Mouse (Mus musculus) midbrain, postnatal 0 days (tissue): ENCODE data around the gene Bpifb6. TPM values are rescaled to one million over a fixed set of nuclear protein-coding genes. Genes with fewer than 3 reads are reported as not detected.

Source experiments
- ATAC-seq: fragments of 200-750 bp; cut with Nextera tagmentation; 2 replicates; pipeline ENCODE4 v1.8.0; 2017; ENCODE audit warnings: moderate number of reproducible peaks, mild to moderate bottlenecking, moderate TSS enrichment, moderate library complexity; ENCODE audit not compliant: low FRiP score
- DNase-seq: peaks from one replicate; pipeline ENCODE4 v3.0.0-alpha.2; 2015; ENCODE audit warnings: low spot score
- H3K27ac ChIP-seq: fragments of 300-500 bp; sonication (generic); 2 replicates; pipeline ENCODE4 v1.5.1; 2014; ENCODE audit warnings: low read depth, mild to moderate bottlenecking, low read length, mixed read lengths
- H3K27me3 ChIP-seq: fragments of 300-500 bp; sonication (generic); 2 replicates; pipeline ENCODE4 v1.6.1; 2014; ENCODE audit warnings: low read length, control low read depth, mixed read lengths; ENCODE audit not compliant: insufficient read depth
- H3K36me3 ChIP-seq: fragments of 300-500 bp; sonication (generic); 2 replicates; pipeline ENCODE4 v1.6.1; 2014; ENCODE audit warnings: low read length, control low read depth, mixed read lengths; ENCODE audit not compliant: insufficient read depth
- H3K4me1 ChIP-seq: fragments of 300-500 bp; sonication (generic); 2 replicates; pipeline ENCODE4 v1.6.1; 2014; ENCODE audit warnings: mild to moderate bottlenecking, control low read depth, antibody characterized with exemption, low read length, mixed read lengths; ENCODE audit not compliant: insufficient read depth
- H3K4me2 ChIP-seq: fragments of 300-500 bp; sonication (generic); 2 replicates; pipeline ENCODE4 v1.6.1; 2014; ENCODE audit warnings: low read depth, mild to moderate bottlenecking, low read length, mixed read lengths; ENCODE audit not compliant: poor library complexity, severe bottlenecking
- H3K4me3 ChIP-seq: fragments of 300-500 bp; sonication (generic); 2 replicates; pipeline ENCODE4 v1.5.1; 2014; ENCODE audit warnings: low read depth, mild to moderate bottlenecking, low read length, moderate library complexity
- H3K9ac ChIP-seq: fragments of 300-500 bp; sonication (generic); replicated peaks from 2 replicates; pipeline ENCODE4 v1.6.1; 2014; ENCODE audit warnings: mild to moderate bottlenecking, low read length, moderate library complexity, mixed read lengths; ENCODE audit not compliant: poor library complexity, severe bottlenecking
- H3K9me3 ChIP-seq: fragments of 300-500 bp; sonication (generic); 2 replicates; pipeline ENCODE4 v1.6.1; 2016; ENCODE audit warnings: low read length, control low read depth
- CTCF ChIP-seq: IDR thresholded peaks from 2 replicates; pipeline ENCODE4 v1.5.1; 2016; ENCODE audit warnings: antibody characterized with exemption, mild to moderate bottlenecking
- WGBS: fragments of 180-500 bp; shearing (Covaris S2); extraction: QIAGEN DNeasy Blood & Tissue Kit; methylation state at CpG from one replicate; pipeline ENCODE4 v1.1.7; 2014; 5-methylcytosine and 5-hydroxymethylcytosine counted together
- polyA plus RNA-seq: library from polyadenylated mRNA; unstranded; fragments of >200 nt; fragmentation: Nextera tagmentation; extraction: Ambion mirVana; gene quantifications from 2 replicates; pipeline ENCODE4 v1.2.1, GENCODE M21; 2015
- total RNA-seq: library from RNA; depleted of rRNA; stranded (reverse); fragments of >200 nt; gene quantifications from 2 replicates; pipeline ENCODE4 v1.2.3, GENCODE M21; 2014; rRNA removed

Gene Bpifb6
- total and polyA plus RNA-seq, 2 experiments from 2014 or later = 0.38 TPM; not detected in 1

DNA sequence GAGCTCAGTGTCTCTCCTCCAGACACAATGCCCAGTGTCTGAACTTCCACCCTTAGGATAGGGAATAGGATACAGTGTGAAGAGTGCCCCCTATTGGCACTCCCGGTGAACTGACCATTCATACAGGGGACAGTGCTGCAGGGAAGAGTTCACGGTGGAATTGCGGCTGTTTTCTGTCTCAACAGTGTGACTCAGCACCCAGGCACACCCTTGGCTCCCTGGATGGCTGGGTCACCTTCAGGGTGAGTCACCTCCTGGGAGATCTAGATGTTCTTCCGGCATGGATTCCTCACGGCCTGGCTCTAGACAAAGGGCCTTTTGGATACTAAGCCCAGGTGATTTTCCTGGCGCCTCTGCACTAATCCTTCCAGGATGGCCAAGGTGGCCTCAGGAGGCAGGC lies 35.2 kb downstream of the Bpifb6 start:
- Histone ChIP-seq H3K4me1 (peaks cover 5% of the 10 kb centered on the region), H3K4me3 (no peak overlapping the region), H3K4me2 (no peak overlapping the region), H3K27ac (no peak overlapping the region), H3K27me3 (no peaks in the 10 kb centered on the region), H3K9me3 (no peaks in the 10 kb centered on the region), H3K36me3 (no peaks in the 10 kb centered on the region), H3K9ac (no peak overlapping the region)
- no peak for TF ChIP-seq CTCF
- DNase-seq = no peak
- ATAC-seq = no peak
- 91% methylated on average over 6 of the region's 6 CpGs for WGBS

DNA sequence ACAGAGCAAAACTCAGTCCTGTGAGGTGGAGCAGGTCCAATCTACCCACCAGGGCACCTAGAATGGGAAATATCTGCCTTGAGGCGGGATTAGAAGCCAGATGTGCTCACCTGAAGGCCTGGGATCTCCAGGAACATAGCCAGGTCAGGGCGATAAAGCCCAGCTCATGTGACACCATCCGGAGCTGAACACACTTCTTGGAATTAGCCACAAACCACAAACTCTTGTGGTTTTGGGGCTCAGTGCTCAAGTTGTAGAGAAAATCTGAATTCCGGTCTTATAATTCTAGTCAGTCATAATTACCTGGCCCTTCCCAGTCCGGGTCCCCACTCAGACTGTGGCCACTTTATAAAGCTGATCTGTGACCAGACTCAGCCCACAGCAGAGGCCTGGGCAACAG lies 37.7 kb downstream of the Bpifb6 start, which contains the start of gene Bpifb4:
TSS of gene Bpifb4 (plus strand) at position 370 of the 400 bp plus-strand sequence.
- no peak within 1 kb of the TSS for H3K4me2 ChIP-seq
- no peaks in the 10 kb centered on the region for H3K9me3 ChIP-seq
- 84% methylated on average over 5 of the region's 5 CpGs for WGBS
- H3K4me1 ChIP-seq = no peaks in the 10 kb centered on the region
- H3K36me3 ChIP-seq = no peaks in the 10 kb centered on the region
- no peak within 1 kb of the TSS for H3K27ac ChIP-seq
- H3K4me3 ChIP-seq = no peak within 1 kb of the TSS
- no peak within 1 kb of the TSS for H3K9ac ChIP-seq
- TF ChIP-seq CTCF = no peak
- no peaks in the 10 kb centered on the region for H3K27me3 ChIP-seq
- ATAC-seq = no peak
- no peak for DNase-seq

DNA sequence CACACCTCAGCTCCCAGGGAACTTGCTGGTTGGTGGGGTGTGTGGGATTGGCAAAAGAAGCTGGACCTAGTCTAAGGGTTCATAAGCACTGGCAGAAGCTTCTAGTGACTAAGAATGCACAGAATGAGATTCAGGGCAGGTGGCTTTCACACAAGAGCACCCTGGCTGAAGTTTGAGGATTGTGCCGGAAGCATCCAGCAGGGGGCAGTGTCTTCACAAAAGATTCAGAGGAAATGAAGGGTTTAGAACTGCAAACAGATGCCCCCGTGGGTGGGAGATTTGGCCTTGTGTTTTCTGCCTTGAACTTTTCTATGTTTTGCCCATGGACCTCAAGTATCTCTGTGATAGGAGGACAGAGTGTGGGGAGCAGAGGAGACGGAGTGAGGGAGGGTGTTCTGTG lies 43.3 kb downstream of the Bpifb6 start:
- H3K36me3 ChIP-seq = no peaks in the 10 kb centered on the region
- ATAC-seq (no peak), DNase-seq (peak; percentile 56)
- H3K9me3 ChIP-seq = no peaks in the 10 kb centered on the region
- no peaks in the 10 kb centered on the region for H3K4me1 ChIP-seq
- no peak overlapping the region for H3K27ac ChIP-seq
- no peaks in the 10 kb centered on the region for H3K27me3 ChIP-seq
- peak; percentile 74 for TF ChIP-seq CTCF
- H3K4me3 ChIP-seq = no peak overlapping the region
- WGBS = 41% methylated on average over 3 of the region's 3 CpGs
- no peak overlapping the region for H3K9ac ChIP-seq
- H3K4me2 ChIP-seq = no peak overlapping the region

DNA sequence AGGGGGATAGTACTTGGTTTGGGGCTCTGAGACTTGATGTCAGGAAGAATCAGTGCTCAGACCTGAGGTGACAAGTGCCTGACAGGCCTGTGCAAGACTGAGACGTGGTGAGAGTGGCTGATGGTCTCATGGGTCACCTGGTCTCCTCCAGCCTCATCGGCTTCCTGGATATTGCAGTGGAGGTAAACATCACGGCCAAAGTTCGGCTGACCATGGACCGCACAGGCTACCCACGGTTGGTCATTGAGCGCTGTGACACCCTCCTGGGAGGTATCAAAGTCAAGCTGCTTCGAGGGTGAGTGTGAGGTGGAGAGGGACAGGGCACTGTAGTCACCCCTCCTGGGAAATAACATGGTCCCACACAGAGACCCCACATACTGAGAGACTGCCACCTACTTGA lies 44.4 kb downstream of the Bpifb6 start:
- ATAC-seq = no peak
- WGBS = 87% methylated on average over 8 of the region's 8 CpGs
- no peak for TF ChIP-seq CTCF

DNA sequence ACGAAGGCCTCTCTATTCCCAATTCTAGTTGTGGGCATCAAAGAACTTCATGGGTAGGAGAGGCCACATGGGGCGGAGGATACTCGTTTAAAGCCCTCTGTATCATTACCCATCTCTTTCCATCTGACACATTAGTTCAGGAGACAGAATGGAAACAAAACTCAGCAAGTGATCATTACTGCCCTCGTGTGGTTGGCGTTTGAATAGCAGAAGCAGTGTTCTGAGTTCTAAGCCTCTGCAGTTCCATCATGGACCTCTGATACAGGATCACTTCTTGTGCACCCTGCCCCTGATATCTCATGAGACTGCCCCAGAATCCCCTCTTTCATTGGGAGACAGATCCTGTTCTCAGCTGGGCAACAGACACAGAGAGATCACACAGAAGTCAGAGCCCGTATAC lies 52.7 kb downstream of the Bpifb6 start:
- ATAC-seq (no peak), DNase-seq (peak; percentile 81)
- no peaks in the 10 kb centered on the region for H3K27me3 ChIP-seq
- H3K4me2 ChIP-seq = no peak overlapping the region
- no peak overlapping the region for H3K27ac ChIP-seq
- H3K4me3 ChIP-seq = no peak overlapping the region
- H3K4me1 ChIP-seq = no peaks in the 10 kb centered on the region
- no peaks in the 10 kb centered on the region for H3K9me3 ChIP-seq
- no peak overlapping the region for H3K9ac ChIP-seq
- 30% methylated on average over 6 of the region's 6 CpGs for WGBS
- H3K36me3 ChIP-seq = no peaks in the 10 kb centered on the region
- TF ChIP-seq CTCF = peak; percentile 86

More for the DNA sequence above, 44.4 kb downstream of the Bpifb6 start:
- Histone ChIP-seq H3K9ac (no peak overlapping the region), H3K27ac (no peak overlapping the region), H3K4me1 (no peaks in the 10 kb centered on the region), H3K9me3 (no peaks in the 10 kb centered on the region), H3K4me3 (no peak overlapping the region), H3K27me3 (no peaks in the 10 kb centered on the region), H3K4me2 (no peak overlapping the region), H3K36me3 (no peaks in the 10 kb centered on the region)
- no peak for DNase-seq

DNA sequence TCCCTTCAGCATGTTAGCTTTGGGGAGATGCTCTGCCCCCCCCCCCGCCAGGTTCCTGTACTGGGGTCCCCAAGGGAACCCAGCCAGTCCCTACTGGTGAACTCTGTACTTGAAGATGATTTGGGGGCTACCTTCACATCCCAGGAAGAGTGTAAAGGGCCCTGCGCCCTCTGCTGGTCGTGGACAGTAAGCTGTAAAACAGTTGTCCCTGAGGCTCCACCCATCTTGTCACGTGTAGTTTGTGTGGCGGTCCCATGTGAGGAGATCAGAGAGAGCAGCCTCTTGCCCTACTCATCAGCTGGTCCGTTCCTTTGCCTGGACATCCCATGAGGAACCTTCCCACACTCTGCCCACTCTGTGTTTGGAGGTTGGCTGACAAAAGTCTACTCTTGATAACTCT lies 53.6 kb downstream of the Bpifb6 start:
- WGBS = 10% methylated on average over 6 of the region's 6 CpGs
- ATAC-seq (peak; percentile 50; the same call in 1 of the 2 replicates), DNase-seq (peak; percentile 66)
- H3K4me1 ChIP-seq = no peaks in the 10 kb centered on the region
- H3K27me3 ChIP-seq = no peaks in the 10 kb centered on the region
- H3K36me3 ChIP-seq = no peaks in the 10 kb centered on the region
- no peak overlapping the region for H3K9ac ChIP-seq
- peak; percentile 79 for TF ChIP-seq CTCF
- H3K27ac ChIP-seq = no peak overlapping the region
- H3K4me3 ChIP-seq = no peak overlapping the region
- peak overlapping the region; percentile 26 for H3K4me2 ChIP-seq
- H3K9me3 ChIP-seq = no peaks in the 10 kb centered on the region

Other genes starting within 250 kb of the Bpifb6 start
- gene Dnmt3c, start 203.7 kb upstream of the Bpifb6 start, total RNA-seq = not detected in 2 replicates
- not detected in 2 replicates for gene Dnmt3c, start 203.7 kb upstream of the Bpifb6 start, polyA plus RNA-seq
- 91.8 and 112 TPM in 2 replicates for gene Mapre1, start 159.1 kb upstream of the Bpifb6 start, total RNA-seq
- 346 and 372 TPM in 2 replicates for gene Mapre1, start 159.1 kb upstream of the Bpifb6 start, polyA plus RNA-seq
- 0.24 TPM in 1 of 2 replicates, not detected in the other for gene Efcab8, start 120.5 kb upstream of the Bpifb6 start, total RNA-seq
- not detected in 2 replicates for gene Efcab8, start 120.5 kb upstream of the Bpifb6 start, polyA plus RNA-seq
- gene Sun5, start 29.3 kb upstream of the Bpifb6 start, total RNA-seq = not detected in 2 replicates
- not detected in 2 replicates for gene Sun5, start 29.3 kb upstream of the Bpifb6 start, polyA plus RNA-seq
- 0.28 and 0.33 TPM in 2 replicates for gene Bpifb2, start 25.3 kb upstream of the Bpifb6 start, total RNA-seq
- 0.28 and 0.34 TPM in 2 replicates for gene Bpifb2, start 25.3 kb upstream of the Bpifb6 start, polyA plus RNA-seq
- gene Bpifb3, start 17.8 kb downstream of the Bpifb6 start, total RNA-seq = 0.22 TPM in 1 of 2 replicates, not detected in the other
- not detected in 2 replicates for gene Bpifb3, start 17.8 kb downstream of the Bpifb6 start, polyA plus RNA-seq
- not detected in 2 replicates for gene Bpifb4, start 37.8 kb downstream of the Bpifb6 start, total RNA-seq
- not detected in 2 replicates for gene Bpifb4, start 37.8 kb downstream of the Bpifb6 start, polyA plus RNA-seq
- not detected in 2 replicates for gene Bpifa6, start 74.6 kb downstream of the Bpifb6 start, total RNA-seq
- gene Bpifa6, start 74.6 kb downstream of the Bpifb6 start, polyA plus RNA-seq = not detected in 2 replicates
- 1.3 TPM in 1 of 2 replicates, not detected in the other for gene Bpifa2, start 107.9 kb downstream of the Bpifb6 start, total RNA-seq
- gene Bpifa2, start 107.9 kb downstream of the Bpifb6 start, polyA plus RNA-seq = not detected in 2 replicates
- gene Bpifa3, start 229.9 kb downstream of the Bpifb6 start, total RNA-seq = not detected in 2 replicates
- gene Bpifa3, start 229.9 kb downstream of the Bpifb6 start, polyA plus RNA-seq = not detected in 2 replicates
- 1.1 TPM in 1 of 2 replicates, not detected in the other for gene Bpifa1, start 242.5 kb downstream of the Bpifb6 start, total RNA-seq
- 0.20 and 0.42 TPM in 2 replicates for gene Bpifa1, start 242.5 kb downstream of the Bpifb6 start, polyA plus RNA-seq